Mouse (Mus musculus): ENCODE data around the gene Ap4b1. TPM values are rescaled to one million over a fixed set of nuclear protein-coding genes. Genes with fewer than 3 reads are reported as not detected.
"Not testable (repeated sequence)": the region's sequence is repeated elsewhere in the genome, so short reads cannot be mapped to it uniquely, and the experiment has no call there.

Gene Ap4b1
- polyA plus RNA-seq, 1 experiment from 2014 or later, result 22.8 TPM

- Histone ChIP-seq H3K4me2 (no peak overlapping the region), H3K4me1 (ENCODE audit: control insufficient read depth, insufficient read depth, low read length) (no peaks in the 10 kb centered on the region), H3K9ac (ENCODE audit: low read length) (no peak overlapping the region), H3K9me3 (ENCODE audit: control insufficient read depth, low read length) (no peaks in the 10 kb centered on the region), H3K36me3 (ENCODE audit: control insufficient read depth, insufficient read depth, low read length) (no peaks in the 10 kb centered on the region), H3K27ac (ENCODE audit: low read depth, low read length) (no peak overlapping the region), H3K27me3 (ENCODE audit: control insufficient read depth, insufficient read depth, low read length) (no peaks in the 10 kb centered on the region), H3K4me3 (ENCODE audit: low read depth, low read length) (no peak overlapping the region)
- ATAC-seq (ENCODE audit: low FRiP score) (no peak), DNase-seq (ENCODE audit: low spot score, missing footprints) (no peak)
- 88% methylated on average over 6 of the region's 6 CpGs for WGBS
Measured at GRCm38 (mm10) chr3:103839711-103840110, 30.4 kb downstream of the Ap4b1 start.

GRCm38 (mm10) chr3:103840195-103840594 is 30.9 kb downstream of the Ap4b1 start:
- H3K27me3 ChIP-seq (ENCODE audit: control insufficient read depth, insufficient read depth, low read length); H3K27ac ChIP-seq (ENCODE audit: low read depth, low read length); H3K4me1 ChIP-seq (ENCODE audit: control insufficient read depth, insufficient read depth, low read length); H3K36me3 ChIP-seq (ENCODE audit: control insufficient read depth, insufficient read depth, low read length); H3K9ac ChIP-seq (ENCODE audit: low read length); H3K4me3 ChIP-seq (ENCODE audit: low read depth, low read length); H3K4me2 ChIP-seq; H3K9me3 ChIP-seq (ENCODE audit: control insufficient read depth, low read length); ATAC-seq (ENCODE audit: low FRiP score); DNase-seq (ENCODE audit: low spot score, missing footprints): not testable (repeated sequence)
- WGBS, result 74% methylated on average over 3 of the region's 3 CpGs

- DNase-seq (ENCODE audit: low spot score, missing footprints); H3K27me3 ChIP-seq (ENCODE audit: control insufficient read depth, insufficient read depth, low read length); H3K4me3 ChIP-seq (ENCODE audit: low read depth, low read length); H3K27ac ChIP-seq (ENCODE audit: low read depth, low read length); ATAC-seq (ENCODE audit: low FRiP score); H3K9ac ChIP-seq (ENCODE audit: low read length); H3K9me3 ChIP-seq (ENCODE audit: control insufficient read depth, low read length); H3K4me1 ChIP-seq (ENCODE audit: control insufficient read depth, insufficient read depth, low read length); H3K36me3 ChIP-seq (ENCODE audit: control insufficient read depth, insufficient read depth, low read length); H3K4me2 ChIP-seq: not testable (repeated sequence)
- 87% methylated on average over 7 of the region's 7 CpGs for WGBS
Measured at GRCm38 (mm10) chr3:103840946-103841345, 31.6 kb downstream of the Ap4b1 start.

GRCm38 (mm10) chr3:103850644-103851363 is 41.5 kb downstream of the Ap4b1 start:
- no peaks in the 10 kb centered on the region for H3K36me3 ChIP-seq (ENCODE audit: control insufficient read depth, insufficient read depth, low read length)
- DNase-seq (ENCODE audit: low spot score, missing footprints), result no peak
- WGBS, result 85% methylated on average over 9 of the region's 9 CpGs

GRCm38 (mm10) chr3:103851481-103851880 is 42.2 kb downstream of the Ap4b1 start:
- Histone ChIP-seq H3K27ac (ENCODE audit: low read depth, low read length) (no peak overlapping the region), H3K27me3 (ENCODE audit: control insufficient read depth, insufficient read depth, low read length) (no peaks in the 10 kb centered on the region), H3K9me3 (ENCODE audit: control insufficient read depth, low read length) (no peaks in the 10 kb centered on the region), H3K4me2 (no peak overlapping the region), H3K9ac (ENCODE audit: low read length) (no peak overlapping the region), H3K4me3 (ENCODE audit: low read depth, low read length) (no peak overlapping the region), H3K4me1 (ENCODE audit: control insufficient read depth, insufficient read depth, low read length) (no peaks in the 10 kb centered on the region), H3K36me3 (ENCODE audit: control insufficient read depth, insufficient read depth, low read length) (no peaks in the 10 kb centered on the region)
- DNase-seq (ENCODE audit: low spot score, missing footprints) (no peak), ATAC-seq (ENCODE audit: low FRiP score) (no peak)
- 94% methylated on average over 6 of the region's 6 CpGs for WGBS

More at GRCm38 (mm10) chr3:103850644-103851363, 41.5 kb downstream of the Ap4b1 start:
- Histone ChIP-seq H3K4me2 (no peak overlapping the region), H3K4me3 (ENCODE audit: low read depth, low read length) (no peak overlapping the region), H3K4me1 (ENCODE audit: control insufficient read depth, insufficient read depth, low read length) (no peaks in the 10 kb centered on the region), H3K27ac (ENCODE audit: low read depth, low read length) (no peak overlapping the region), H3K27me3 (ENCODE audit: control insufficient read depth, insufficient read depth, low read length) (no peaks in the 10 kb centered on the region), H3K9ac (ENCODE audit: low read length) (no peak overlapping the region), H3K9me3 (ENCODE audit: control insufficient read depth, low read length) (no peaks in the 10 kb centered on the region)
- no peak for ATAC-seq (ENCODE audit: low FRiP score)

GRCm38 (mm10) chr3:103851882-103852281 is 42.6 kb downstream of the Ap4b1 start:
- 84% methylated on average over 8 of the region's 8 CpGs for WGBS
- no peak for ATAC-seq (ENCODE audit: low FRiP score)

GRCm38 (mm10) chr3:103852565-103853299 is 43.4 kb downstream of the Ap4b1 start:
- H3K4me3 ChIP-seq (ENCODE audit: low read depth, low read length), result no peak overlapping the region
- H3K9ac ChIP-seq (ENCODE audit: low read length), result no peak overlapping the region
- H3K4me2 ChIP-seq, result no peak overlapping the region
- H3K27ac ChIP-seq (ENCODE audit: low read depth, low read length), result no peak overlapping the region
- H3K36me3 ChIP-seq (ENCODE audit: control insufficient read depth, insufficient read depth, low read length), result no peaks in the 10 kb centered on the region
- 77% methylated on average over 3 of the region's 3 CpGs for WGBS
- no peak for ATAC-seq (ENCODE audit: low FRiP score)
- no peaks in the 10 kb centered on the region for H3K4me1 ChIP-seq (ENCODE audit: control insufficient read depth, insufficient read depth, low read length)
- H3K27me3 ChIP-seq (ENCODE audit: control insufficient read depth, insufficient read depth, low read length), result no peaks in the 10 kb centered on the region
- DNase-seq (ENCODE audit: low spot score, missing footprints), result no peak
- H3K9me3 ChIP-seq (ENCODE audit: control insufficient read depth, low read length), result no peaks in the 10 kb centered on the region

More at GRCm38 (mm10) chr3:103851882-103852281, 42.6 kb downstream of the Ap4b1 start:
- no peak overlapping the region for H3K9ac ChIP-seq (ENCODE audit: low read length)
- H3K9me3 ChIP-seq (ENCODE audit: control insufficient read depth, low read length), result no peaks in the 10 kb centered on the region
- H3K4me3 ChIP-seq (ENCODE audit: low read depth, low read length), result no peak overlapping the region
- H3K4me2 ChIP-seq, result no peak overlapping the region
- no peaks in the 10 kb centered on the region for H3K4me1 ChIP-seq (ENCODE audit: control insufficient read depth, insufficient read depth, low read length)
- no peak for DNase-seq (ENCODE audit: low spot score, missing footprints)
- H3K36me3 ChIP-seq (ENCODE audit: control insufficient read depth, insufficient read depth, low read length), result no peaks in the 10 kb centered on the region
- H3K27ac ChIP-seq (ENCODE audit: low read depth, low read length), result no peak overlapping the region
- no peaks in the 10 kb centered on the region for H3K27me3 ChIP-seq (ENCODE audit: control insufficient read depth, insufficient read depth, low read length)

- Histone ChIP-seq H3K36me3 (ENCODE audit: control insufficient read depth, insufficient read depth, low read length) (no peaks in the 10 kb centered on the region), H3K4me2 (no peak overlapping the region), H3K9me3 (ENCODE audit: control insufficient read depth, low read length) (no peaks in the 10 kb centered on the region), H3K27me3 (ENCODE audit: control insufficient read depth, insufficient read depth, low read length) (no peaks in the 10 kb centered on the region), H3K27ac (ENCODE audit: low read depth, low read length) (no peak overlapping the region), H3K4me3 (ENCODE audit: low read depth, low read length) (no peak overlapping the region), H3K9ac (ENCODE audit: low read length) (no peak overlapping the region), H3K4me1 (ENCODE audit: control insufficient read depth, insufficient read depth, low read length) (no peaks in the 10 kb centered on the region)
- ATAC-seq (ENCODE audit: low FRiP score) (no peak), DNase-seq (ENCODE audit: low spot score, missing footprints) (no peak)
- 76% methylated on average over 8 of the region's 8 CpGs for WGBS
Measured at GRCm38 (mm10) chr3:103853804-103854203, 44.5 kb downstream of the Ap4b1 start.

- WGBS, result 91% methylated on average over 7 of the region's 7 CpGs
- no peak for ATAC-seq (ENCODE audit: low FRiP score)
- Histone ChIP-seq H3K4me2 (no peak overlapping the region), H3K4me3 (ENCODE audit: low read depth, low read length) (no peak overlapping the region), H3K36me3 (ENCODE audit: control insufficient read depth, insufficient read depth, low read length) (no peaks in the 10 kb centered on the region), H3K27me3 (ENCODE audit: control insufficient read depth, insufficient read depth, low read length) (no peaks in the 10 kb centered on the region), H3K27ac (ENCODE audit: low read depth, low read length) (no peak overlapping the region), H3K9ac (ENCODE audit: low read length) (no peak overlapping the region), H3K4me1 (ENCODE audit: control insufficient read depth, insufficient read depth, low read length) (no peaks in the 10 kb centered on the region), H3K9me3 (ENCODE audit: control insufficient read depth, low read length) (no peaks in the 10 kb centered on the region)
- DNase-seq (ENCODE audit: low spot score, missing footprints), result no peak
Measured at GRCm38 (mm10) chr3:103857036-103857805, 47.9 kb downstream of the Ap4b1 start.
